Mouse (Mus musculus) stomach, postnatal 0 days (tissue): ENCODE results near the gene Sumo3. TPM values are rescaled to one million over a fixed set of nuclear protein-coding genes. Genes with fewer than 3 reads are reported as not detected.
A peak's percentile ranks its signal among the peaks of the same experiment; 100 is the strongest.

Experiments used
- ATAC-seq: fragments of 200-750 bp; cut with Nextera tagmentation; 2 replicates; pipeline ENCODE4 v1.8.0; 2017; ENCODE audit not compliant: low FRiP score, low TSS enrichment
- DNase-seq: peaks from one replicate; pipeline ENCODE4 v3.0.0-alpha.2; 2016; ENCODE audit warnings: low spot score
- H3K27ac ChIP-seq: fragments of 300-500 bp; sonication (generic); replicated peaks from 2 replicates; pipeline ENCODE4 v1.5.1; 2014; ENCODE audit warnings: mild to moderate bottlenecking, control low read depth
- H3K27me3 ChIP-seq: fragments of 300-500 bp; sonication (generic); 2 replicates; pipeline ENCODE4 v1.6.1; 2014; ENCODE audit warnings: low read length; ENCODE audit not compliant: control insufficient read depth, insufficient read depth
- H3K36me3 ChIP-seq: fragments of 300-500 bp; sonication (generic); 2 replicates; pipeline ENCODE4 v1.6.1; 2014; ENCODE audit warnings: low read length, mixed read lengths; ENCODE audit not compliant: control insufficient read depth, insufficient read depth
- H3K4me1 ChIP-seq: fragments of 300-500 bp; sonication (generic); replicated peaks from 2 replicates; pipeline ENCODE4 v1.6.1; 2014; ENCODE audit warnings: antibody characterized with exemption; ENCODE audit not compliant: control insufficient read depth, insufficient read depth
- H3K4me2 ChIP-seq: fragments of 300-500 bp; sonication (generic); replicated peaks from 2 replicates; pipeline ENCODE4 v1.6.1; 2014; ENCODE audit warnings: low read depth, mild to moderate bottlenecking, control low read depth, moderate library complexity
- H3K4me3 ChIP-seq: fragments of 300-500 bp; sonication (generic); 2 replicates; pipeline ENCODE4 v1.5.1; 2014; ENCODE audit warnings: low read depth, low read length, control low read depth
- H3K9ac ChIP-seq: fragments of 300-500 bp; sonication (generic); 2 replicates; pipeline ENCODE4 v1.6.1; 2014; ENCODE audit warnings: mild to moderate bottlenecking, low read length, control low read depth, mixed read lengths
- H3K9me3 ChIP-seq: fragments of 300-500 bp; sonication (generic); 2 replicates; pipeline ENCODE4 v1.6.1; 2016; ENCODE audit warnings: low read length; ENCODE audit not compliant: control insufficient read depth
- CTCF ChIP-seq: IDR thresholded peaks from 2 replicates; pipeline ENCODE4 v1.5.1; 2016; ENCODE audit warnings: antibody characterized with exemption, low read depth, mild to moderate bottlenecking, moderate library complexity
- EP300 ChIP-seq: optimal IDR thresholded peaks from 2 replicates; pipeline ENCODE3; 2016; ENCODE audit warnings: antibody characterized with exemption
- WGBS: fragments of 180-500 bp; shearing (Covaris S2); extraction: QIAGEN DNeasy Blood & Tissue Kit; methylation state at CpG from one replicate; pipeline ENCODE4 v1.1.7; 2014; 5-methylcytosine and 5-hydroxymethylcytosine counted together
- microRNA counts: library from miRNA; unstranded; fragments of <30 nt; microRNA quantifications from one replicate; lab custom pipeline; 2015
- microRNA-seq: library from miRNA; unstranded; fragments of <30 nt; microRNA quantifications from one replicate; pipeline ENCODE4, GENCODE M21; 2016
- polyA plus RNA-seq: library from polyadenylated mRNA; unstranded; fragments of >200 nt; fragmentation: Nextera tagmentation; extraction: Ambion mirVana; gene quantifications from 2 replicates; pipeline ENCODE4 v1.2.1, GENCODE M21; 2015

Gene Sumo3
- polyA plus RNA-seq, 1 experiment from 2014 or later, result 232 TPM

GRCm38 (mm10) chr10:77666342-77666741 is 60.4 kb downstream of the Sumo3 start:
- WGBS, result 29% methylated on average over 8 of the region's 8 CpGs
- DNase-seq (no peak), ATAC-seq (0 out of 2 replicates have a peak, but pooled peaks have one; percentile 36)
- Histone ChIP-seq H3K9ac (no peak overlapping the region), H3K27me3 (no peaks in the 10 kb centered on the region), H3K4me2 (no peak overlapping the region), H3K4me1 (no peaks in the 10 kb centered on the region), H3K36me3 (no peaks in the 10 kb centered on the region), H3K9me3 (no peaks in the 10 kb centered on the region), H3K4me3 (no peak overlapping the region), H3K27ac (no peak overlapping the region)
- TF ChIP-seq EP300 (no peak), CTCF (no peak)

GRCm38 (mm10) chr10:77667402-77667801 is 61.5 kb downstream of the Sumo3 start:
- no peaks in the 10 kb centered on the region for H3K4me1 ChIP-seq
- TF ChIP-seq EP300 (no peak), CTCF (no peak)
- no peak overlapping the region for H3K27ac ChIP-seq
- H3K4me2 ChIP-seq, result no peak overlapping the region
- DNase-seq (no peak), ATAC-seq (no peak)
- H3K4me3 ChIP-seq, result no peak overlapping the region
- H3K9ac ChIP-seq, result no peak overlapping the region
- H3K27me3 ChIP-seq, result no peaks in the 10 kb centered on the region
- WGBS, result 63% methylated on average over 4 of the region's 4 CpGs
- H3K36me3 ChIP-seq, result no peaks in the 10 kb centered on the region
- H3K9me3 ChIP-seq, result no peaks in the 10 kb centered on the region

MicroRNAs within 50 kb of the gene (microRNA counts, 519-probe panel; counts per million panel counts)
- not detected for microRNA mmu-miR-1930 (lab: Ali Mortazavi, UCI)

Small RNA genes within 50 kb of the gene (microRNA-seq; reads per million reads assigned to microRNA genes)
- 4.8 reads per million, percentile 7 among the genes with 10 or more reads in this experiment for gene Mir1930

Other genes starting within 250 kb of the Sumo3 start
- gene Adarb1, start 187.8 kb upstream of the Sumo3 start, polyA plus RNA-seq, result 5.6 and 6.9 TPM in 2 replicates
- gene Fam207a, start 90.3 kb upstream of the Sumo3 start, polyA plus RNA-seq, result 25.2 and 28.8 TPM in 2 replicates
- 1.3 TPM in 2 replicates for gene Itgb2, start 75.8 kb upstream of the Sumo3 start, polyA plus RNA-seq
- gene Pttg1ip, start 24.4 kb upstream of the Sumo3 start, polyA plus RNA-seq, result 278 and 317 TPM in 2 replicates
- 12.6 and 17.3 TPM in 2 replicates for gene Gm49325, start 100 bp downstream of the Sumo3 start, polyA plus RNA-seq
- 53.8 and 54.5 TPM in 2 replicates for gene Ube2g2, start 16.2 kb downstream of the Sumo3 start, polyA plus RNA-seq
- 0.67 and 0.74 TPM in 2 replicates for gene Tspear, start 80.5 kb downstream of the Sumo3 start, polyA plus RNA-seq
- gene Gm19402, start 84.7 kb downstream of the Sumo3 start, polyA plus RNA-seq, result not detected in 2 replicates
- not detected in 2 replicates for gene Gm9508, start 91.1 kb downstream of the Sumo3 start, polyA plus RNA-seq
- gene Gm10272, start 100.5 kb downstream of the Sumo3 start, polyA plus RNA-seq, result not detected in 2 replicates
- 0.18 TPM in 1 of 2 replicates, not detected in the other for gene Gm10024, start 105.4 kb downstream of the Sumo3 start, polyA plus RNA-seq
- gene Gm10142, start 109.7 kb downstream of the Sumo3 start, polyA plus RNA-seq, result 0.56 and 0.64 TPM in 2 replicates
- gene Krtap12-1, start 114.5 kb downstream of the Sumo3 start, polyA plus RNA-seq, result 3.2 and 4.5 TPM in 2 replicates
- not detected in 2 replicates for gene Gm10100, start 120.4 kb downstream of the Sumo3 start, polyA plus RNA-seq
- gene Gm18596, start 136.5 kb downstream of the Sumo3 start, polyA plus RNA-seq, result not detected in 2 replicates
- gene Gm9736, start 145.3 kb downstream of the Sumo3 start, polyA plus RNA-seq, result not detected in 2 replicates
- not detected in 2 replicates for gene Gm3233, start 153.6 kb downstream of the Sumo3 start, polyA plus RNA-seq
- not detected in 2 replicates for gene Gm3238, start 165.2 kb downstream of the Sumo3 start, polyA plus RNA-seq
- not detected in 2 replicates for gene Gm7138, start 170.8 kb downstream of the Sumo3 start, polyA plus RNA-seq
- gene Gm3250, start 176.4 kb downstream of the Sumo3 start, polyA plus RNA-seq, result not detected in 2 replicates
- gene Gm7137, start 182.1 kb downstream of the Sumo3 start, polyA plus RNA-seq, result not detected in 2 replicates
- not detected in 2 replicates for gene Gm9639, start 189.0 kb downstream of the Sumo3 start, polyA plus RNA-seq
- gene Gm19668, start 193.0 kb downstream of the Sumo3 start, polyA plus RNA-seq, result not detected in 2 replicates
- gene Gm9507, start 205.7 kb downstream of the Sumo3 start, polyA plus RNA-seq, result not detected in 2 replicates
- gene Gm2696, start 208.6 kb downstream of the Sumo3 start, polyA plus RNA-seq, result not detected in 2 replicates
- gene Krtap10-4, start 221.0 kb downstream of the Sumo3 start, polyA plus RNA-seq, result not detected in 2 replicates
- not detected in 2 replicates for gene Krtap10-10, start 229.8 kb downstream of the Sumo3 start, polyA plus RNA-seq
- gene Gm36176, start 240.7 kb downstream of the Sumo3 start, polyA plus RNA-seq, result not detected in 2 replicates
- not detected in 2 replicates for gene Gm10318, start 246.8 kb downstream of the Sumo3 start, polyA plus RNA-seq